Mouse (Mus musculus): ENCODE results near the gene Dpm3. TPM values are rescaled to one million over a fixed set of nuclear protein-coding genes. Genes with fewer than 3 reads are reported as not detected.
A peak's percentile ranks its signal among the peaks of the same experiment; 100 is the strongest.

The Dpm3 gene
- polyA plus RNA-seq, 1 experiment from 2014 or later, result 119 TPM

DNA sequence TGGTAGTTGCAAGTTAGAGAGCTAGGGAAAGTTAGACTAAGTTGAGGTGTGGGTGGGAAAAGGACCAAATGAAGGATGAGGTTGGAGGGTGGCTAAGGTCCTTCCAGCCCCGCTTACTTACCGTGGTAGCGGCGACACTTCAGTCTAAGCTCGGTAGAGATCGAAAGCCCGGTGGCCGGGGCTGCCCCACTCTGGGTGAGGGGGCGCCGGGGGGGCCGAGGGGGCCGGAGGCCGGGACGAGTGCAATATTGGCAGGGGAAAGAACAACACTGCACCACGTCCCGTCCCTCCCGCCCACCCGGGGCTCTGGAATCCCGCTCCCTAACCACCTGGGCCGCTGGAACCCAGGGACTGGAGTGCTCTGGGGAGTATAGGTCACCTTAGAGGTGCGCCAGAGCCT, 32.3 kb upstream of the Dpm3 start, which contains the start of gene Mtx1:
Mtx1 (minus strand) TSS at position 189 of the 400 bp plus-strand sequence.
- no peak for TF ChIP-seq CTCF (IDR thresholded peaks at IDR 0.05; ENCODE audit: low read depth)
- Histone ChIP-seq H3K27me3 (ENCODE audit: insufficient read depth, low read length) (no peaks in the 10 kb centered on the region), H3K4me3 (ENCODE audit: low read depth, low read length) (peak within 1 kb of the TSS; percentile 45), H3K9ac (peak within 1 kb of the TSS; percentile 48), H3K4me1 (ENCODE audit: insufficient read depth) (peaks cover 15% of the 10 kb centered on the region; the same call in 1 of the 2 replicates), H3K9me3 (ENCODE audit: low read depth, low read length) (no peaks in the 10 kb centered on the region), H3K27ac (ENCODE audit: low read depth) (peak within 1 kb of the TSS; percentile 81), H3K36me3 (ENCODE audit: insufficient read depth) (peaks cover 7% of the 10 kb centered on the region; the same call in 1 of the 2 replicates), H3K4me2 (peak within 1 kb of the TSS; percentile 86)
- no peak for DNase-seq
- WGBS, result 3% methylated on average over 21 of the region's 21 CpGs
- ATAC-seq (ENCODE audit: insufficient read depth), result peak; percentile 18; the same call in 1 of the 2 replicates

GRCm38 (mm10) chr3:89227307-89228179, 31.6 kb upstream of the Dpm3 start:
- 3% methylated on average over 41 of the region's 41 CpGs for WGBS
- peak overlapping the region; percentile 81 for H3K27ac ChIP-seq (ENCODE audit: low read depth)
- no peaks in the 10 kb centered on the region for H3K27me3 ChIP-seq (ENCODE audit: insufficient read depth, low read length)
- ATAC-seq (ENCODE audit: insufficient read depth), result peak; percentile 85
- H3K4me1 ChIP-seq (ENCODE audit: insufficient read depth), result peaks cover 16% of the 10 kb centered on the region; the same call in 1 of the 2 replicates
- no peak for TF ChIP-seq CTCF (IDR thresholded peaks at IDR 0.05; ENCODE audit: low read depth)
- peak; percentile 95 for DNase-seq
- peaks cover 7% of the 10 kb centered on the region; the same call in 1 of the 2 replicates for H3K36me3 ChIP-seq (ENCODE audit: insufficient read depth)
- peak overlapping the region; percentile 45 for H3K4me3 ChIP-seq (ENCODE audit: low read depth, low read length)
- no peaks in the 10 kb centered on the region for H3K9me3 ChIP-seq (ENCODE audit: low read depth, low read length)
- peak overlapping the region; percentile 48 for H3K9ac ChIP-seq
- H3K4me2 ChIP-seq, result peak overlapping the region; percentile 86

DNA sequence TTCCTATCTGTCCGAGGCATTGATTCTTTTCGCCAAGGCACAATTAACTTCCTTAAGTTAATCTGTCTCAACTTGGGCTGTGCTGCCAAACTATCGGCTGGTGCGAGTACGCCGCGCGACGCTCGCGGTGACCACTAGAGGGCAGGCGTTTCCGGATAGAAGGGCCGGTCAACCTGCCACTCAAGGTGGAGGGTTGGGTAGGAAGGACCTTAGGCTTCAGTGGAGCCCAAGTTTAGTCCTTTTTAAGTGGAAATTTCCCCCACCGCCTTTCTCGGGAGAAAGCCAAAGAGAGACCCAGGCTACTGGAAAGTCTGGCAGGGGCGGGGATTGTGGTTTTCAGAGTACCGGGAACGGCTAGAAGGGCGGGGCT, 31.0 kb upstream of the Dpm3 start:
- Histone ChIP-seq H3K9me3 (ENCODE audit: low read depth, low read length) (no peaks in the 10 kb centered on the region), H3K4me1 (ENCODE audit: insufficient read depth) (peaks cover 19% of the 10 kb centered on the region), H3K4me2 (peak overlapping the region; percentile 86), H3K4me3 (ENCODE audit: low read depth, low read length) (peak overlapping the region; percentile 45), H3K36me3 (ENCODE audit: insufficient read depth) (peaks cover 7% of the 10 kb centered on the region; the same call in 1 of the 2 replicates), H3K9ac (peak overlapping the region; percentile 48), H3K27me3 (ENCODE audit: insufficient read depth, low read length) (no peaks in the 10 kb centered on the region), H3K27ac (ENCODE audit: low read depth) (peak overlapping the region; percentile 81)
- peak; percentile 48 for ATAC-seq (ENCODE audit: insufficient read depth)
- WGBS, result under 1% methylated on average over 20 of the region's 20 CpGs
- peak; percentile 95 for DNase-seq
- peak; percentile 97 for TF ChIP-seq CTCF (IDR thresholded peaks at IDR 0.05; ENCODE audit: low read depth)

- 17% methylated on average over 10 of the region's 10 CpGs for WGBS
- ATAC-seq (ENCODE audit: insufficient read depth), result 0 out of 2 replicates have a peak, but pooled peaks have one; percentile 5
- Histone ChIP-seq H3K27me3 (ENCODE audit: insufficient read depth, low read length) (no peaks in the 10 kb centered on the region), H3K27ac (ENCODE audit: low read depth) (peak within 1 kb of the TSS; percentile 81), H3K4me3 (ENCODE audit: low read depth, low read length) (peak within 1 kb of the TSS; percentile 45), H3K9me3 (ENCODE audit: low read depth, low read length) (no peaks in the 10 kb centered on the region), H3K36me3 (ENCODE audit: insufficient read depth) (peaks cover 5% of the 10 kb centered on the region; the same call in 1 of the 2 replicates), H3K4me1 (ENCODE audit: insufficient read depth) (peaks cover 25% of the 10 kb centered on the region), H3K9ac (peak within 1 kb of the TSS; percentile 48), H3K4me2 (peak within 1 kb of the TSS; percentile 86)
- DNase-seq, result peak; percentile 23
- no peak for TF ChIP-seq CTCF (IDR thresholded peaks at IDR 0.05; ENCODE audit: low read depth)
Observed at GRCm38 (mm10) chr3:89228836-89229235, 30.3 kb upstream of the Dpm3 start, which contains the start of gene Muc1. Muc1 (plus strand) TSS chr3:89229057.

GRCm38 (mm10) chr3:89229276-89229675, 29.9 kb upstream of the Dpm3 start:
- DNase-seq (peak; percentile 57), ATAC-seq (ENCODE audit: insufficient read depth) (no peak)
- Histone ChIP-seq H3K4me3 (ENCODE audit: low read depth, low read length) (peak overlapping the region; percentile 14), H3K4me2 (peak overlapping the region; percentile 86), H3K36me3 (ENCODE audit: insufficient read depth) (peaks cover 3% of the 10 kb centered on the region; the same call in 1 of the 2 replicates), H3K27ac (ENCODE audit: low read depth) (peak overlapping the region; percentile 81; the same call in 1 of the 2 replicates), H3K9ac (no peak overlapping the region), H3K4me1 (ENCODE audit: insufficient read depth) (peaks cover 26% of the 10 kb centered on the region), H3K27me3 (ENCODE audit: insufficient read depth, low read length) (no peaks in the 10 kb centered on the region), H3K9me3 (ENCODE audit: low read depth, low read length) (no peaks in the 10 kb centered on the region)
- WGBS, result 43% methylated on average over 4 of the region's 4 CpGs
- TF ChIP-seq CTCF (IDR thresholded peaks at IDR 0.05; ENCODE audit: low read depth), result no peak

GRCm38 (mm10) chr3:89230561-89230960, 28.6 kb upstream of the Dpm3 start:
- ATAC-seq (ENCODE audit: insufficient read depth), result no peak
- 85% methylated on average over 2 of the region's 2 CpGs for WGBS
- no peaks in the 10 kb centered on the region for H3K27me3 ChIP-seq (ENCODE audit: insufficient read depth, low read length)
- no peak for TF ChIP-seq CTCF (IDR thresholded peaks at IDR 0.05; ENCODE audit: low read depth)
- no peak overlapping the region for H3K27ac ChIP-seq (ENCODE audit: low read depth)
- no peaks in the 10 kb centered on the region for H3K9me3 ChIP-seq (ENCODE audit: low read depth, low read length)
- no peak for DNase-seq
- 0 out of 2 replicates have a peak, but pooled peaks cover 3% of the 10 kb centered on the region for H3K36me3 ChIP-seq (ENCODE audit: insufficient read depth)
- H3K9ac ChIP-seq, result no peak overlapping the region
- H3K4me2 ChIP-seq, result peak overlapping the region; percentile 86; the same call in 1 of the 2 replicates
- H3K4me1 ChIP-seq (ENCODE audit: insufficient read depth), result peaks cover 23% of the 10 kb centered on the region
- no peak overlapping the region for H3K4me3 ChIP-seq (ENCODE audit: low read depth, low read length)

DNA sequence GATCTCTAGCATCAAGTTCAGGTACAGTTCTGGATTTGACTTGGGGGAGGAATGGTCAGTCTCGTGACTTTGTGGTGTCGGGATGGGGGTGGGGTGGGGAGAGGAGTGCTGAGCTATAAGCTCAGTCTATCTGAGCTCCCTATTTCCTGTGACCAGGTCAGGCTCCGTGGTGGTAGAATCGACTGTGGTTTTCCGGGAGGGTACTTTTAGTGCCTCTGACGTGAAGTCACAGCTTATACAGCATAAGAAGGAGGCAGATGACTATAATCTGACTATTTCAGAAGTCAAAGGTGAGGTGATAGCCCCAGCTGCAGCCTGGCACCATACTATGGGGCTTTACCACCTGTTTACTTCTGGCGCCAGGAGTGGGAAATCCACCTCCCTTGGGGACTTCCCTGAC, 27.8 kb upstream of the Dpm3 start:
- H3K9me3 ChIP-seq (ENCODE audit: low read depth, low read length), result no peaks in the 10 kb centered on the region
- H3K27me3 ChIP-seq (ENCODE audit: insufficient read depth, low read length), result no peaks in the 10 kb centered on the region
- H3K4me2 ChIP-seq, result peak overlapping the region; percentile 49
- H3K9ac ChIP-seq, result no peak overlapping the region
- no peak overlapping the region for H3K4me3 ChIP-seq (ENCODE audit: low read depth, low read length)
- 0 out of 2 replicates have a peak, but pooled peaks cover 3% of the 10 kb centered on the region for H3K36me3 ChIP-seq (ENCODE audit: insufficient read depth)
- no peak for ATAC-seq (ENCODE audit: insufficient read depth)
- H3K27ac ChIP-seq (ENCODE audit: low read depth), result 0 out of 2 replicates have a peak overlapping the region, but pooled peaks have one; percentile 46
- 45% methylated on average over 7 of the region's 7 CpGs for WGBS
- peaks cover 23% of the 10 kb centered on the region for H3K4me1 ChIP-seq (ENCODE audit: insufficient read depth)
- no peak for TF ChIP-seq CTCF (IDR thresholded peaks at IDR 0.05; ENCODE audit: low read depth)
- DNase-seq, result no peak

All from lung, embryonic 14.5 days (tissue).